Mouse (Mus musculus) neural tube, embryonic 10.5 days (tissue): ENCODE measurements around the gene Map3k5.

Experiments
- DNase-seq: peaks from one replicate; pipeline ENCODE4 v3.0.0-alpha.2; 2017; ENCODE audit warnings: low spot score; ENCODE audit errors: extremely low spot score

Map3k5 gene

GRCm38 (mm10) chr10:20004786-20005185 is 70.5 kb downstream of the Map3k5 start:
- DNase-seq, result no peak

- no peak for DNase-seq
These were observed 71.2 kb downstream of the Map3k5 start for GRCm38 (mm10) chr10:20005491-20005952.

- DNase-seq, result no peak
These were observed 72.2 kb downstream of the Map3k5 start for GRCm38 (mm10) chr10:20006333-20007093.

- DNase-seq, result no peak
These were observed 75.0 kb downstream of the Map3k5 start for GRCm38 (mm10) chr10:20009310-20009709.

DNA sequence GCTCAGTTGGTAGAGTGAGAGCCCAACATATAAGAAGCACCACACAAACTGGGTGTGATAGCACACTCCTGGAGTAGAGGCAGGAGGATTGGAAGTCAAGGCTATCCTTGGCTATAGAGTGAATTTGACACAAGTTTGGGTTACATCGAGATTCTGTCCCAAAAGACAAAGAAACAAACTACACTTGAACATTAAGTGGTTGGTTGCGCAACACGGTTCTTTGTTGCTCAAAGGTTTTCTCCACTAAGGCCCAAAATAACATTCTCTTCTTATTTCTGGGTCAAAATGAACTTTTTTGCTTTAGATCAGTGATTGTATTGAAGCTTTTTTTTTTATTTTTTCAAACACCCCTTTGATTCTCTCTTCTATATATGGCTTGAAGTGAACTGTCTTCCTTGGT is 75.7 kb downstream of the Map3k5 start:
- no peak for DNase-seq

DNA sequence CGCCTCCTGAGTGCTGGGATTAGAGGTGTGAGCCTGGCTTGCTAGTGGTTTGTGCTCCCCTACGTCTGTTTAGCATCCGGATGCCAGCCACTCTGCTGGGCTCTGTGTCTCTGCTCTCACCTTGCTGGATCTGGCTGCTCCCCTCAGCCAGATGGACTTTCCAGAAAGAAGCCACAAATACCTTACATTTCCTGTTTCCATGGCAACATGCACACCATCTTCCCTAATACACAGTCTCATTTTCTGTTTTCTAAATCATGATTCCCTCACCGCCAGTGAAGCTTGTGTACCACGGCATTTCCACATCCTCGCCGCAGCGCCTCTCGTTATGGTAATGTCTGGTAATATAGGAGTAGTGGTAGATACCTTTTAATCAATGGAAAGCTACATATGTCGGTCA is 84.1 kb downstream of the Map3k5 start:
- DNase-seq, result no peak

DNA sequence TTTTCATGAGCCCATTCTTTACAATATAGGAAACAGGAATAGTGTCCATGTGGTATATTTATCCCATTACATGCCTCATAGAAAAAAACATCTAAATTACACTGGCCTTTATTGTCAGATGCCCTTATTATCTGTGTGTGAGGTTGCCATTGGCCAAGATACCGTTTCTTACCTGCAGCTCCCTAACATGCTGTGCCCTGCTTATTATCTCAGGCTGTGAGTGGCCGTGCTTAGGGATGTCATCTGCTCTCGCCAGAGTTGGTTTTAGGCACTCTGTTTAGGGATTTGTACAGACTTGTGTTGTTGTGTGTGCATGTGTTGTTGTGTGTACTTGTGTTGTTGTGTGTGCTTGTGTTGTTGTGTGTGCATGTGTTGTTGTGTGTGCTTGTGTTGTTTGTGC is 84.5 kb downstream of the Map3k5 start:
- DNase-seq, result no peak

DNA sequence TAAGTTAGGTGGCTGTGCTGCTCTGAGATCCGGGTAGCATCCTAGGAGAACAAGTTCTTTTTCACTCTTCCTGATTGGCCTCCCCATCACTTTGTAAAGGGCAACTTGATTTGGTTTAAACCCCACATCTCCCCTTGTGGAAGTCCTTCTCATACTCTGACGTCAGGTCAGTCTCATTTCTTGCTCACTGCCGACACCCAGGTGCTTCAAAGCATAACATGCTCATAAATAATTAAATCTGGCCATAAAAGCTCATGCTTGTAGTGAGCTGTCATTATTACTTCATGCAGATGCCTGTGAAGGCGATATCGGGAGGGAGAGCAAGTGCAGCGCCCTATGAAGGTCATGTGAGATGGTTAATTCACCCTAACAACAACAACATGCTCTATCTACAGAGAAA is 87.0 kb downstream of the Map3k5 start:
- DNase-seq, result no peak

- DNase-seq, result no peak
These were observed 87.6 kb downstream of the Map3k5 start for GRCm38 (mm10) chr10:20021670-20022468.

GRCm38 (mm10) chr10:20022608-20023340 is 88.5 kb downstream of the Map3k5 start:
- no peak for DNase-seq

DNA sequence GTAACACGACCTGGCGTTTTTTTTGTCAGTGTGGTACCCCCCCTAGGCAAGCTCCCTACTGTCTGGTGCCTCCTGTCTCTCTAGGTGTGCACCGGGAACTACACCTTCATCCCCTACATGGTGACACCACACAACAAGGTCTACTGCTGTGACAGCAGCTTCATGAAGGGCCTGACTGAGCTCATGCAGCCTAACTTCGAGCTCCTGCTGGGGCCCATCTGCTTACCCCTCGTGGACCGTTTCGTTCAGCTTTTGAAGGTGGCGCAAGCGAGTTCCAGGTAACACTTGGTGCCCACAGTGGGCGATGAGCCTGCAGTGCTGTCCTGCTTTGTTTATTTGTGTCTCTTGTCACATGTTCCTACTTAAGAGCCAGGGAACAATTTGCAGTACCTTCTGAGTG is 89.3 kb downstream of the Map3k5 start:
- no peak for DNase-seq

DNA sequence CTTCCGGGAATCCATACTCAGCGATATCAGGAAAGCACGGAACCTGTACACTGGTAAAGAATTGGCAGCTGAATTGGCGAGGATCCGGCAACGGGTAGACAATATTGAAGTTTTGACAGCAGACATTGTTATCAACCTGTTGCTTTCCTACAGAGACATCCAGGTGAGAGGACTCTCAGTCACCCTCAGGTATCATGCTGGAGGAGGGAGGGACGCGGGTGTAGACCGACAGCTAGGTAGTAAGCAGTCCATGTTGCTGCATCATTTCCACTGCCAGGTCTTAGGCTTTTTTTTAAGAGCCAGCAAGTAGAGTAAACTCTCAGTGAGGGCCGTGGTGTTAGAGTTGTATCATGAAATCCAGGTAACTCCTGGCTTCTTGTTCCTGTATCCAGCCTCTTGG is 90.6 kb downstream of the Map3k5 start:
- DNase-seq, result no peak

DNA sequence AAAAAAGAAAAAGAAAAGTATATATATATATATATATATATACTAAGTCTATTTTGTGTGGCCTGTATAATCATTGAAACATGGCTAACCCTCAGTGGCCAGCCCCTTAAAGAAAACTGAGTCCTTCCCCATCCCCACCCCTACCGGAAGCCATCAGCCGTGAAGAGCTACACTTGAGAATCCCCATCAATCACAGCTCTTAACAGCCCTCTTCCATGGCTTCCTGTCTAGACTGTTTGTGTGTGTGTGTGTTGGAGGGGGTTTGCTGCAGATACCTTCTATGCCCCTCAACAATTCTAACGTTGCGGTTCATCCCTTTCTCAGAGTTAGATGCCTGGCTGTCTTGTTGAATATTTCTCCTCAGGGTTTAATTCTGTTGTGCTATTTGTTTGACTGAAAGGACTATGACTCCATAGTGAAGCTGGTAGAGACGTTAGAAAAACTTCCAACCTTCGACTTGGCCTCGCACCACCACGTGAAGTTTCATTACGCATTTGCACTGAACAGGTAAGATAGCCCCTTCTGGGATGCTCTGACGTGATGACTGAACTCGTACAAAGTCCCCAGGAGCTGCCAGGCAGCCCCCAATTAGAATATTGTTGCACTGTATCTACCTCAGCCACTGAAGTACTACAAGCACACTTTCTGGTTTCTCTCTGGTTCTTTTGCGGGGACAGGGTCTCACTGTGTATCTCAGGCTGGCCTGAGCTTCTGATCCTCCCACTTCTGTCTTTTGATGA is 91.7 kb downstream of the Map3k5 start:
- DNase-seq, result no peak

GRCm38 (mm10) chr10:20030703-20031102 is 96.4 kb downstream of the Map3k5 start:
- no peak for DNase-seq

DNA sequence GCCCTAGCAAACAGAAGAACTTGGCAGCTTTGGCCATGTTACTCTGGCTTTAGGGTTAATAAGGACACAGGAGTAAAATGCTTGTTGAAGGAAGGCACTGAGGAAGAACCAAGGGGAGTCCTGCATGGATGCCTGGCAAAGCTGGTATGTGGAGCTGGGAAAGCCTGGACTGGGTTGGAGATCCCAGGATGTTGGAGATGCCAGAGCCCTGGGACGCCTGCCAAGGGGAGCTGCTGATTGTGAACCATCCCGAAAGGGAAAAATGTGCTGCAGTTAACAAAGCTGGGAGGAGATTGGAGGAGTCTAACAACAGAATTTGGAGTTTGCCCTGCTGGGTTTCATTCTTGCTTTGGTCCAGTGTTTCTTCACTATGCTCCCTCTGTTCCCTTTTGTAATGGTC is 97.7 kb downstream of the Map3k5 start:
- DNase-seq, result no peak

GRCm38 (mm10) chr10:20036375-20036774 is 102.1 kb downstream of the Map3k5 start:
- no peak for DNase-seq

DNA sequence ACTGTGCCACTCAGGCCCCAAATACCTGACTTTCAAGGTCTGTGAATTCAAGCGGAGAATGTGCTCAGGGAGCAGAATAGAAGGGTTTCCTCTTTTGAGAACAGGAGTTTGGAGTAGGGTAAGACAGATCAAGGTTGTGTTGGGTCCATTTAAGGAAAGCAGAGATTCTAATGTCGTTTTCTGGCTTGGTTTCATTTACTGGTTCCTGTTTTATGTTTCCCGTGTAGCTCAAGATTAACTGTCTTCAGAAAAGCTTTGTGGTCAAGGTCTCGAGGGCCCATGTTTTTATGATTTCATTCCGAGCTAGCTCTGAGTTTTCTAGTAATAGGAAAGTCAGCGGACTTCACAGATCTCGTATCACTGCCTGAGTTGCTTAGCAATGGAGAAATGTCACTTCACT is 102.6 kb downstream of the Map3k5 start:
- no peak for DNase-seq

- DNase-seq, result no peak
These were observed 105.3 kb downstream of the Map3k5 start for GRCm38 (mm10) chr10:20039531-20039930.

GRCm38 (mm10) chr10:20040116-20040515 is 105.8 kb downstream of the Map3k5 start:
- DNase-seq, result no peak

DNA sequence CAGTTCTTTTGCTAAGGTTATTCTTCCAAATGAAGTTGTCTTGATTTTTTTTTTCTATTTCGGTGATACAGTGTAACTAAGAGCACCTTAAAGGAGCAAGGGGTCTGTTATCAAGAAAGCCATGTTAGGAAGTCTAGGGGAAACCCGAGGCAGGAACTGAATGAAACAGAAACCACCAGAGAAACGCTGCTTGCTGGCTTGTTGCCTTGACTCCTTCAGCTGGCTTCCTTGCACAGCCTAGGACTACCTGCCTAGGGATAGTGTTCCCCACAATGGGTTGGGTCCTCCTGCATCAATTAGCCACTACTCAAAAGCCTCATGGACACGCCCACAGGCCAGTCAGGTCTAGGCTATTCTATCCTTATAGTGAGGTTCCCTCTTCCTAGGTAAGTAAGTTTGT is 106.4 kb downstream of the Map3k5 start:
- no peak for DNase-seq

GRCm38 (mm10) chr10:20042081-20042480 is 107.8 kb downstream of the Map3k5 start:
- DNase-seq, result no peak
